26 mouse cellular contexts compared by ENCODE assay signal in genomic region chr17:31933956-31934355, GRCm38 (mm10).
DNase-seq lines count a peak whose midpoint lies in the region; TF ChIP-seq lines count a peak whose summit lies in the region.
"Had no signal": no experiment of that assay in that cellular context is flagged by ENCODE, and none has a peak within 500 bp of the region (broad histone marks: within the 10 kb centered on the region; RNA-seq: fewer than 3 reads in every experiment).

No protein-coding gene starts in this region.

- intact Hi-C loops in gastrocnemius, adult 2 months (cut with DNase I) = no loop called here

- peak overlapping the region; percentile 51; the same call in 1 of the 2 replicates for H3K27ac ChIP-seq in gastrocnemius, adult 2 months
- no peak overlapping the region for H3K27ac ChIP-seq in kidney, adult 2 months (ENCODE audit: insufficient read depth, low read depth, low read length)
- H3K27ac ChIP-seq: embryonic facial prominence, embryonic 13.5 days; hindbrain, embryonic 12.5 days; limb, embryonic 12.5 days; midbrain, embryonic 13.5 days; neural tube, embryonic 12.5 days had no signal

- H3K36me3 ChIP-seq in kidney, adult 2 months (ENCODE audit: control insufficient read depth, insufficient read depth, low read length) = no peaks in the 10 kb centered on the region
- H3K36me3 ChIP-seq: embryonic facial prominence, embryonic 13.5 days; G1E; hindbrain, embryonic 12.5 days; limb, embryonic 12.5 days; midbrain, embryonic 13.5 days; neural tube, embryonic 12.5 days had no signal

- DNase-seq in gastrocnemius, adult 2 months = peak; percentile 12
- DNase-seq in gastrocnemius, adult 18-20 months (ENCODE audit: low spot score) = no peak
- DNase-seq in kidney, adult 11 months = peak; percentile 53
- no peak for DNase-seq in kidney, adult 2 months
- DNase-seq in testis, postnatal 10 days (ENCODE audit: low spot score) = peak; percentile 33
- DNase-seq in testis, postnatal 14 days (ENCODE audit: low spot score) = no peak
- peak; percentile 58 for DNase-seq in ES-CJ7 (ENCODE audit: low read depth, low spot score)
- no peak for DNase-seq in cerebellum, adult 11 months
- DNase-seq: adrenal gland, postnatal 10 days; cerebellum, adult 8-10 months; cerebellum, postnatal 36 days; embryo, embryonic 11 days; gastrocnemius, postnatal 25 days; liver, postnatal 0 days; right cerebral cortex, postnatal 14 days; spleen, adult 18-20 months; thymus, postnatal 14 days had no signal

- no peaks in the 10 kb centered on the region for H3K27me3 ChIP-seq in kidney, adult 2 months (replicated peaks; ENCODE audit: control insufficient read depth, insufficient read depth, low read length)
- H3K27me3 ChIP-seq: embryonic facial prominence, embryonic 13.5 days; hindbrain, embryonic 12.5 days; limb, embryonic 12.5 days; midbrain, embryonic 13.5 days; neural tube, embryonic 12.5 days; Patski had no signal

- TF ChIP-seq POLR2A in kidney, adult 2 months (IDR thresholded peaks at IDR 0.05; ENCODE audit: low read depth, low read length) = no peak

- WGBS in kidney, adult 2 months = 64% methylated on average over 1 of the region's 1 CpGs

- H3K4me3 ChIP-seq in gastrocnemius, adult 2 months = no peak overlapping the region
- no peak overlapping the region for H3K4me3 ChIP-seq in kidney, adult 2 months (ENCODE audit: insufficient read depth, low read depth, low read length)
- H3K4me3 ChIP-seq: embryonic facial prominence, embryonic 13.5 days; erythroblast, embryonic 14.5 days; hindbrain, embryonic 12.5 days; limb, embryonic 12.5 days; megakaryocyte, embryonic 14.5 days; midbrain, embryonic 13.5 days; neural tube, embryonic 12.5 days had no signal

- H3K4me1 ChIP-seq in kidney, adult 2 months (ENCODE audit: control insufficient read depth, insufficient read depth, low read length) = peaks cover 45% of the 10 kb centered on the region
- H3K4me1 ChIP-seq: neural tube, embryonic 12.5 days had no signal

- no peak for TF ChIP-seq CTCF in gastrocnemius, adult 2 months (IDR thresholded peaks at IDR 0.05)
- TF ChIP-seq CTCF in kidney, adult 2 months (conservative IDR thresholded peaks at IDR 0.05; ENCODE audit: insufficient read depth, insufficient read length, low read depth, low read length) = no peak

Comparison
In these comparisons a context has a peak if more than half of its experiments do, and no peak if none do; other contexts are left out.
1. DNase-seq: peak in gastrocnemius, adult 2 months (single experiment), kidney, adult 11 months (single experiment), testis, postnatal 10 days (single experiment) and ES-CJ7 (single experiment); none in gastrocnemius, adult 18-20 months (single experiment), kidney, adult 2 months (single experiment), testis, postnatal 14 days (single experiment) and cerebellum, adult 11 months (single experiment).